Mouse (Mus musculus) lung, postnatal 0 days (tissue): Measurements from ENCODE around the gene Pdk3. TPM values are rescaled to one million over a fixed set of nuclear protein-coding genes. Genes with fewer than 3 reads are reported as not detected.

Source experiments
- ATAC-seq: fragments of 200-750 bp; cut with Nextera tagmentation; 2 replicates; pipeline ENCODE4 v1.8.0; 2017; ENCODE audit warnings: moderate library complexity
- DNase-seq: peaks from one replicate; pipeline ENCODE4 v3.0.0-alpha.2; 2016; ENCODE audit warnings: low spot score
- H3K27ac ChIP-seq: fragments of 300-500 bp; sonication (generic); 2 replicates; pipeline ENCODE4 v1.5.1; 2014; ENCODE audit warnings: antibody characterized with exemption, mild to moderate bottlenecking, low read length, mixed read lengths
- H3K27me3 ChIP-seq: fragments of 300-500 bp; sonication (generic); replicated peaks from 2 replicates; pipeline ENCODE4 v1.6.1; 2014; ENCODE audit warnings: low read length, mixed read lengths; ENCODE audit not compliant: insufficient read depth
- H3K36me3 ChIP-seq: fragments of 300-500 bp; sonication (generic); 2 replicates; pipeline ENCODE4 v1.6.1; 2014; ENCODE audit warnings: low read length, mixed read lengths; ENCODE audit not compliant: insufficient read depth
- H3K4me1 ChIP-seq: fragments of 300-500 bp; sonication (generic); 2 replicates; pipeline ENCODE4 v1.6.1; 2014; ENCODE audit warnings: antibody characterized with exemption, low read depth, low read length, mixed read lengths; ENCODE audit not compliant: insufficient read depth
- H3K4me2 ChIP-seq: fragments of 300-500 bp; sonication (generic); replicated peaks from 2 replicates; pipeline ENCODE4 v1.6.1; 2014; ENCODE audit warnings: low read depth, mild to moderate bottlenecking, low read length, moderate library complexity, mixed read lengths
- H3K4me3 ChIP-seq: fragments of 300-500 bp; sonication (generic); 2 replicates; pipeline ENCODE4 v1.5.1; 2014; ENCODE audit warnings: low read depth, low read length
- H3K9ac ChIP-seq: fragments of 300-500 bp; sonication (generic); replicated peaks from 2 replicates; pipeline ENCODE4 v1.6.1; 2014; ENCODE audit warnings: low read depth, mild to moderate bottlenecking
- H3K9me3 ChIP-seq: fragments of 300-500 bp; sonication (generic); 2 replicates; pipeline ENCODE4 v1.6.1; 2016; ENCODE audit warnings: low read length, mixed read lengths
- CTCF ChIP-seq: IDR thresholded peaks from 2 replicates; pipeline ENCODE4 v1.5.1; 2016; ENCODE audit warnings: antibody characterized with exemption, mild to moderate bottlenecking
- EP300 ChIP-seq: IDR thresholded peaks from 2 replicates; pipeline ENCODE4 v1.6.1; 2016; ENCODE audit warnings: antibody characterized with exemption, mild to moderate bottlenecking, control low read depth
- WGBS: fragments of 180-500 bp; shearing (Covaris S2); extraction: QIAGEN DNeasy Blood & Tissue Kit; methylation state at CpG from one replicate; pipeline ENCODE4 v1.1.7; 2014; 5-methylcytosine and 5-hydroxymethylcytosine counted together
- polyA plus RNA-seq: library from polyadenylated mRNA; unstranded; fragments of >200 nt; fragmentation: Nextera tagmentation; extraction: Ambion mirVana; gene quantifications from 2 replicates; pipeline ENCODE4 v1.2.1, GENCODE M21; 2015

Pdk3 gene
- polyA plus RNA-seq, result 29.8 and 30.1 TPM in 2 replicates

DNA sequence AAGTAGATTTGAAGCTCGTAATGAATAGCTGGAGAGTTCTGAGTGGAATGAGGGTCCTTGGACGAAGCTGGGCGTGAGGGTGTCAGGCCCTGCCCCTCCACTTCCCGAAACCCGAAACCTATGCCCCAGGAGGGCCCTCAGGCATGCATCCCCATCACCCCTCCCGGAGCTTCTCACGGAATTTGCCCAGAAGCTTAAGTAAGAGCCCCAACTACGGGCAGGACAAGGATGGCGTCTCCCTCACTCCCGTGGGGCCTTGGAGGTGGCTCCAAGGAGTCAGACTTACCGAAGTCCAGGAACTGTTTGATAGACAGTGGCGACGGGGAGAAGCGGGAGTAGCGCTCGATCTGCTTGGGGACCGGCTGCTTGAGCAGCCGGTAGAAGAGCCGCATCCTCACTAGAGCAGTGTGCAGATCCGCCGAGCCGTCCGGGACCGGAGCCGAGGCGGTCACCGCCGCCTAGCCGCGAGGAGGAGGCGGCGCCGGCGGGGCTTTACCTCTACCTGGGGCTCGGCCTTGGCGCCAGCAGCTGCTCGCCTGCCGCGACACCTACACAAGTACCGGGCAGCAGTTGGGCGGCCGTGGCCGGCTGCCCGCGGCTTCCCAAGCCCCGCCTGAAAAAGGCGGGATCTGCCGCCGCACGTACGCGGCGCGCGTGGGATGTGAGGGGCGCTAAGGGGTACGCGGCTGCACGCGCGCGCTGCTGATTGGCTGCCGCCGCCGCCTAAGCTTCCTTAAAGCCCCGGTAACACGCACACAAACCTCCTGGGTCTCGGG is at the start of gene Pdk3:
Pdk3 (minus strand) TSS at position 641 of the 776 bp plus-strand sequence.
- TF ChIP-seq CTCF (0 out of 2 replicates have a peak, but pooled peaks have one; percentile 1), EP300 (no peak)
- DNase-seq (peak; percentile 81), ATAC-seq (peak; percentile 96)
- peak within 1 kb of the TSS; percentile 60 for H3K4me2 ChIP-seq
- H3K36me3 ChIP-seq, result no peaks in the 10 kb centered on the region
- peak within 1 kb of the TSS; percentile 53 for H3K4me3 ChIP-seq
- peak within 1 kb of the TSS; percentile 23; the same call in 1 of the 2 replicates for H3K9ac ChIP-seq
- no peaks in the 10 kb centered on the region for H3K4me1 ChIP-seq
- H3K9me3 ChIP-seq, result no peaks in the 10 kb centered on the region
- no peaks in the 10 kb centered on the region for H3K27me3 ChIP-seq
- 18% methylated on average over 39 of the region's 68 CpGs for WGBS
- H3K27ac ChIP-seq, result peak within 1 kb of the TSS; percentile 80

DNA sequence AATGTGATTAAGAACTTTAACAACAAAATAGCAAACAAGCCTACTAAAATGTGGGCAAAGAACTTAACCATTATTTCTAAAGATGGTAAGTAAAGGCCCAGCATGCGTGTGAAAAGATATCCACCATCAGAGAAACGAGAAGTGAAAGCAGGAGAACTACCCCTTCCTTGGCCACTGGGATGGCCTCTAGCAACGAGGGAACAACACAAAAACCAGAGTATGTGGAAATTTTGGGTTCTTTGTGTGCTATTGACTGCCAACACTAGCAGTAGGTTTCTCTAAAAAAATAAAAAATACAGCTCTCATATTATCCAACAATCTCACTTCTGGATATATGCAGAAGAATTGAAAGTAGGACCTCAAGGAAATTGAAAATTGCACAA is 45.6 kb upstream of the Pdk3 start:
- TF ChIP-seq EP300 (no peak), CTCF (no peak)
- 68% methylated on average over 3 of the region's 3 CpGs for WGBS

DNA sequence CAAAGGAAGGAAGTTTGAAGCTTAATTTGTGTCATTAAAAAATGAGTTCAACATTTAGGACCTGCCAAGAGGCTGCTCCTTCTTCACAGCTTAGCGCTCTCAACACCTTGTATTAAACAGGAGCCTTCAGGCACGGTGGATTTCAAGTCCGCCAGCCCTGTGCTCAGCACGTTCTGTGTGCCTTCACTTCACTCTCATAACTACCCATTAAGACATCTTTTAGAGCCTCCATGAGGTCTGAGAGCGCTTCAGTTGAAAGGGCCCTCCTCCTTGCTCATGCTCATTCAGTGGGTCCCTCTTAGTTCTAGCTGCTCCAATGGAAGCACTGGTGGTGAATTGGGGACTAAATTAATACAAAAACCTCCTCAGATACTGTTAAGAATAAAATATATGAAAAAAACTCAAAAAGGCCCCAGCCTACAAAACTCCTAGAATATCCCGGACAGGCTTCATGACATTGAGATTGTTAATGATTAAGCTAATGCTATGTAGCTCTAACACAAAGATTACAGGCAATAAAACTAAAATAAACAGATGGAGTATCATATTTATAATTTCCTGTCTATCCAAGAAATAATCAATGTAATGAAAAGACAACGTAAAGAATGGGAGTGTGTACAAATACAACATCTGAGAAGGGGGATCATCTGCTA is 45.1 kb upstream of the Pdk3 start:
- TF ChIP-seq EP300 (no peak), CTCF (no peak)
- no peak overlapping the region for H3K4me2 ChIP-seq
- 76% methylated on average over 7 of the region's 7 CpGs for WGBS
- H3K4me3 ChIP-seq, result no peak overlapping the region
- no peaks in the 10 kb centered on the region for H3K36me3 ChIP-seq
- no peaks in the 10 kb centered on the region for H3K4me1 ChIP-seq
- H3K27ac ChIP-seq, result no peak overlapping the region
- no peaks in the 10 kb centered on the region for H3K9me3 ChIP-seq
- H3K27me3 ChIP-seq, result no peaks in the 10 kb centered on the region
- ATAC-seq (no peak), DNase-seq (no peak)
- no peak overlapping the region for H3K9ac ChIP-seq

More for the DNA sequence above, 45.6 kb upstream of the Pdk3 start:
- Histone ChIP-seq H3K9ac (no peak overlapping the region), H3K27ac (no peak overlapping the region), H3K36me3 (no peaks in the 10 kb centered on the region), H3K4me1 (no peaks in the 10 kb centered on the region), H3K4me3 (no peak overlapping the region), H3K9me3 (no peaks in the 10 kb centered on the region), H3K27me3 (no peaks in the 10 kb centered on the region), H3K4me2 (no peak overlapping the region)
- ATAC-seq (no peak), DNase-seq (no peak)

DNA sequence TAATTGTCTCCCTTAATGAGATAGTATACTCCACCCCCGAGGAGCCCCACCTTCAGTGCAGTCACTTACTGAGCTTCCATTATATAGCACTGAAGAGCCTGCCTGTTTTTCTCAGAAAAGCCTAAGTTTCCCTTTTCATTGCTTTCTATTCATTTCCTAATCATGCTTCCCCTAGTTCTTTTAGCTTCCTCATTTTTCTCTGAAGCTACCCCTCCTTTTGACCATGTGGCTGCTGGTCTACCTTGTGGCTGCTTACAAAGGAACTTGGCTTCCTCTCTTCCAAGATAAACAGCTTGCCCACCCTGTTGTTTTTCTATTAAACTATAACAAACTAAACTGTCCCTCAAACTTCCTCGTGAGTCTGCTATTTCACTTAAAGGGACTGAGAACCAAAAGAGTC is 31.4 kb upstream of the Pdk3 start:
- no peak for ATAC-seq
- H3K27me3 ChIP-seq, result no peaks in the 10 kb centered on the region
- no peaks in the 10 kb centered on the region for H3K4me1 ChIP-seq
- 43% methylated on average over 2 of the region's 2 CpGs for WGBS
- H3K27ac ChIP-seq, result no peak overlapping the region
- H3K36me3 ChIP-seq, result no peaks in the 10 kb centered on the region
- H3K9ac ChIP-seq, result no peak overlapping the region
- no peaks in the 10 kb centered on the region for H3K9me3 ChIP-seq
- TF ChIP-seq EP300, result no peak
- TF ChIP-seq CTCF, result no peak
- peak; percentile 11 for DNase-seq
- H3K4me2 ChIP-seq, result no peak overlapping the region
- no peak overlapping the region for H3K4me3 ChIP-seq

GRCm38 (mm10) chrX:93862525-93863086 is 30.6 kb upstream of the Pdk3 start:
- Histone ChIP-seq H3K4me3 (no peak overlapping the region), H3K4me2 (no peak overlapping the region), H3K4me1 (no peaks in the 10 kb centered on the region), H3K9me3 (no peaks in the 10 kb centered on the region), H3K9ac (no peak overlapping the region), H3K27me3 (no peaks in the 10 kb centered on the region), H3K36me3 (no peaks in the 10 kb centered on the region), H3K27ac (no peak overlapping the region)
- 50% methylated on average over 4 of the region's 4 CpGs for whole genome bisulfite sequencing
- TF ChIP-seq CTCF (no peak), EP300 (no peak)
- peak; percentile 76 for ATAC-seq
- DNase-seq, result peak; percentile 60

- Histone ChIP-seq H3K36me3 (no peaks in the 10 kb centered on the region), H3K4me1 (no peaks in the 10 kb centered on the region), H3K4me2 (no peak overlapping the region), H3K9ac (no peak overlapping the region), H3K27ac (no peak overlapping the region), H3K9me3 (no peaks in the 10 kb centered on the region), H3K4me3 (no peak overlapping the region), H3K27me3 (no peaks in the 10 kb centered on the region)
- WGBS, result 65% methylated on average over 3 of the region's 3 CpGs
- TF ChIP-seq CTCF (no peak), EP300 (no peak)
- DNase-seq (no peak), ATAC-seq (no peak)
Observed at GRCm38 (mm10) chrX:93857756-93858155, 25.8 kb upstream of the Pdk3 start.
